Mouse (Mus musculus) spleen, adult 2 months (tissue): ENCODE measurements around the gene Hs6st3.

ENCODE experiments used
- CTCF ChIP-seq: fragments of 200-500 bp; IDR thresholded peaks from 2 replicates; pipeline ENCODE4 v1.5.1; 2011; ENCODE audit warnings: mild to moderate bottlenecking, inconsistent platforms; ENCODE audit not compliant: insufficient read depth, insufficient read length, insufficient replicate concordance; ENCODE audit errors: extremely low read depth
- POLR2A ChIP-seq: fragments of 200-500 bp; IDR thresholded peaks from 2 replicates; pipeline ENCODE4 v1.6.1; 2011; ENCODE audit warnings: low read depth, low read length, inconsistent platforms

- TF ChIP-seq CTCF, result no peak
- TF ChIP-seq POLR2A, result no peak
Observed at GRCm38 (mm10) chr14:119260176-119260962, 122.2 kb downstream of the Hs6st3 start.
